Mouse (Mus musculus) Patski (cell line): ENCODE results near the gene Spats2. TPM values are rescaled to one million over a fixed set of nuclear protein-coding genes. Genes with fewer than 3 reads are reported as not detected.

Source experiments
- ATAC-seq: fragments of 100-300 bp; one replicate; pipeline ENCODE4 v1.8.0; 2021
- CTCF ChIA-PET: fragments of 350-600 bp; sonication (Branson Sonifier 250); formaldehyde crosslinking; loops from one replicate; lab custom pipeline; 2022; ENCODE audit warnings: inconsistent platforms; lab: Charles Lee
- POLR2A ChIA-PET: fragments of 350-600 bp; sonication (Branson Sonifier 250); formaldehyde crosslinking; loops from one replicate; lab custom pipeline; 2022; ENCODE audit warnings: antibody characterized with exemption, inconsistent platforms; lab: Charles Lee
- DNase-seq: peaks from one replicate; pipeline ENCODE4 v3.0.0-alpha.2; 2011; ENCODE audit warnings: low read depth, low spot score
- H3K27me3 ChIP-seq: fragments of 371-371 bp; one replicate; pipeline ENCODE4 v1.5.1; 2021
- CTCF ChIP-seq: fragments of 100-300 bp; IDR thresholded peaks from one replicate; pipeline ENCODE4 v1.5.1; 2021
- in situ Hi-C: fragments of 300-500 bp; cut with MboI; formaldehyde crosslinking; loops from 3 replicates; pipeline ENCODE4 v1.11.1; 2018; ENCODE audit warnings: low pct_unique_long_range_greater_than_20kb, mixed read lengths
- polyA plus RNA-seq: library from polyadenylated mRNA; unstranded; gene quantifications from one replicate; pipeline ENCODE4 v1.2.3, GENCODE M21; 2021

Spats2 gene
- polyA plus RNA-seq, 1 experiment from 2014 or later: 43.8 TPM

- ATAC-seq: no peak
- TF ChIP-seq CTCF: no peak
- H3K27me3 ChIP-seq: peaks cover 6% of the 10 kb centered on the region
- ChIA-PET POLR2A (interaction anchor here (0.7 to 0.9 kb wide), 2 partner anchors 23 to 25 kb away, joined by 3 to 4 read pairs; no protein-coding TSS in a partner anchor), CTCF (no interaction called here)
- in situ Hi-C loops: no loop called here
- no peak for DNase-seq
Measured at GRCm38 (mm10) chr15:99222794-99223584, 97.3 kb downstream of the Spats2 start.

- ChIA-PET POLR2A (interaction anchor here (0.9 kb wide), 1 partner anchor 24 kb away, joined by 3 read pairs; no protein-coding TSS in a partner anchor), CTCF (no interaction called here)
- in situ Hi-C loops: no loop called here
- H3K27me3 ChIP-seq: peaks cover 6% of the 10 kb centered on the region
- DNase-seq (no peak), ATAC-seq (peak; percentile 12)
- TF ChIP-seq CTCF: no peak
Measured at GRCm38 (mm10) chr15:99223585-99224207, 98.0 kb downstream of the Spats2 start.

- CTCF ChIA-PET: no interaction called here
Measured at GRCm38 (mm10) chr15:99224208-99224911, 98.6 kb downstream of the Spats2 start, which contains the start of gene Kcnh3. Gene Kcnh3 (plus strand): TSS chr15:99224861.

GRCm38 (mm10) chr15:99225081-99225810 lies 99.5 kb downstream of the Spats2 start:
- in situ Hi-C loops: no loop called here
- H3K27me3 ChIP-seq: peaks cover 6% of the 10 kb centered on the region
- ChIA-PET POLR2A (interaction anchor here (1.1 kb wide), 1 partner anchor 11 kb away, joined by 3 read pairs; no protein-coding TSS in a partner anchor), CTCF (interaction anchor here (1.0 kb wide), 1 partner anchor 13 kb away, joined by 3 read pairs; no protein-coding TSS in a partner anchor)
- ATAC-seq (no peak), DNase-seq (no peak)
- TF ChIP-seq CTCF: no peak

More at GRCm38 (mm10) chr15:99224208-99224911, 98.6 kb downstream of the Spats2 start, which contains the start of gene Kcnh3:
- TF ChIP-seq CTCF: no peak
- POLR2A ChIA-PET: interaction anchor here (0.6 kb wide), 1 partner anchor 291 kb away, joined by 3 read pairs; no protein-coding TSS in a partner anchor
- ATAC-seq: peak; percentile 45
- in situ Hi-C loops: no loop called here
- H3K27me3 ChIP-seq: peaks cover 6% of the 10 kb centered on the region
- DNase-seq: peak; percentile 6

- in situ Hi-C loops: no loop called here
- POLR2A ChIA-PET: interaction anchor here (1.1 kb wide), 1 partner anchor 10 kb away, joined by 3 read pairs; no protein-coding TSS in a partner anchor
- ATAC-seq: no peak
- H3K27me3 ChIP-seq: peaks cover 6% of the 10 kb centered on the region
- TF ChIP-seq CTCF: no peak
- DNase-seq: no peak
- CTCF ChIA-PET: interaction anchor here (1.0 kb wide), 1 partner anchor 14 kb away, joined by 3 read pairs; no protein-coding TSS in a partner anchor
Measured at GRCm38 (mm10) chr15:99226090-99226489, 100.4 kb downstream of the Spats2 start.

- no peak for ATAC-seq
- in situ Hi-C loops: no loop called here
- POLR2A ChIA-PET: no interaction called here
- CTCF ChIA-PET: no interaction called here
- DNase-seq: no peak
- H3K27me3 ChIP-seq: no peaks in the 10 kb centered on the region
- TF ChIP-seq CTCF: no peak
Measured at GRCm38 (mm10) chr15:99231998-99232397, 106.3 kb downstream of the Spats2 start.

- ChIA-PET CTCF (no interaction called here), POLR2A (no interaction called here)
- no peak for TF ChIP-seq CTCF
- ATAC-seq (no peak), DNase-seq (no peak)
- in situ Hi-C loops: no loop called here
- H3K27me3 ChIP-seq: no peaks in the 10 kb centered on the region
Measured at GRCm38 (mm10) chr15:99233719-99234118, 108.0 kb downstream of the Spats2 start.

GRCm38 (mm10) chr15:99234326-99235010 lies 108.8 kb downstream of the Spats2 start:
- TF ChIP-seq CTCF: no peak
- ChIA-PET CTCF (no interaction called here), POLR2A (no interaction called here)
- no peaks in the 10 kb centered on the region for H3K27me3 ChIP-seq
- in situ Hi-C loops: no loop called here
- ATAC-seq (no peak), DNase-seq (no peak)

GRCm38 (mm10) chr15:99238006-99238405 lies 112.3 kb downstream of the Spats2 start:
- in situ Hi-C loops: no loop called here
- ChIA-PET CTCF (interaction anchor here (0.6 kb wide), 1 partner anchor 199 kb away, joined by 3 read pairs; no protein-coding TSS in a partner anchor), POLR2A (no interaction called here)
- no peaks in the 10 kb centered on the region for H3K27me3 ChIP-seq
- no peak for ATAC-seq
- no peak for DNase-seq
- no peak for TF ChIP-seq CTCF
